Mouse (Mus musculus) thymus, adult 2 months (tissue): ENCODE results near the gene Fto. TPM values are rescaled to one million over a fixed set of nuclear protein-coding genes. Genes with fewer than 3 reads are reported as not detected.
A peak's percentile ranks its signal among the peaks of the same experiment; 100 is the strongest.

Experiments used
- DNase-seq: peaks from one replicate; pipeline ENCODE4 v3.0.0; 2021
- H3K27ac ChIP-seq: fragments of 200-500 bp; 2 replicates; pipeline ENCODE4 v1.5.1; 2012; ENCODE audit warnings: low read length, control low read depth; ENCODE audit not compliant: control insufficient read depth, insufficient read depth
- H3K27me3 ChIP-seq: fragments of 200-500 bp; 2 replicates; pipeline ENCODE4 v1.6.1; 2012; ENCODE audit warnings: mild to moderate bottlenecking, low read length, moderate library complexity, mixed read lengths; ENCODE audit not compliant: control insufficient read depth, insufficient read depth
- H3K36me3 ChIP-seq: fragments of 200-500 bp; 2 replicates; pipeline ENCODE4 v1.6.1; 2012; ENCODE audit warnings: mild to moderate bottlenecking, low read length, moderate library complexity; ENCODE audit not compliant: control insufficient read depth, insufficient read depth
- H3K4me1 ChIP-seq: fragments of 200-500 bp; replicated peaks from 2 replicates; pipeline ENCODE4 v1.6.1; 2012; ENCODE audit warnings: low read length; ENCODE audit not compliant: control insufficient read depth, insufficient read depth
- H3K4me3 ChIP-seq: fragments of 200-500 bp; 2 replicates; pipeline ENCODE4 v1.5.1; 2012; ENCODE audit warnings: mild to moderate bottlenecking, low read length, control low read depth, moderate library complexity; ENCODE audit not compliant: control insufficient read depth, insufficient read depth
- CTCF ChIP-seq: fragments of 200-500 bp; IDR thresholded peaks from 2 replicates; pipeline ENCODE4 v1.5.1; 2012; ENCODE audit warnings: mild to moderate bottlenecking, control low read depth, low read length, moderate library complexity, borderline replicate concordance; ENCODE audit not compliant: control insufficient read depth, poor library complexity, insufficient read depth; ENCODE audit errors: extremely low read depth
- POLR2A ChIP-seq: fragments of 200-500 bp; IDR thresholded peaks from 2 replicates; pipeline ENCODE4 v1.6.1; 2012; ENCODE audit warnings: mild to moderate bottlenecking, low read length, control low read depth, moderate library complexity; ENCODE audit not compliant: control insufficient read depth, poor library complexity, insufficient read depth; ENCODE audit errors: extremely low read depth
- WGBS: fragments of 180-500 bp; shearing (Covaris S2); methylation state at CpG from one replicate; pipeline ENCODE4 v1.1.7; 2018; 5-methylcytosine and 5-hydroxymethylcytosine counted together
- polyA plus RNA-seq: library from polyadenylated mRNA; depleted of rRNA; stranded (reverse); fragments of >200 nt; gene quantifications from 2 replicates; pipeline ENCODE4 v1.2.3, GENCODE M21; 2012

The Fto gene
- polyA plus RNA-seq, 1 experiment, result 29.9 TPM

DNA sequence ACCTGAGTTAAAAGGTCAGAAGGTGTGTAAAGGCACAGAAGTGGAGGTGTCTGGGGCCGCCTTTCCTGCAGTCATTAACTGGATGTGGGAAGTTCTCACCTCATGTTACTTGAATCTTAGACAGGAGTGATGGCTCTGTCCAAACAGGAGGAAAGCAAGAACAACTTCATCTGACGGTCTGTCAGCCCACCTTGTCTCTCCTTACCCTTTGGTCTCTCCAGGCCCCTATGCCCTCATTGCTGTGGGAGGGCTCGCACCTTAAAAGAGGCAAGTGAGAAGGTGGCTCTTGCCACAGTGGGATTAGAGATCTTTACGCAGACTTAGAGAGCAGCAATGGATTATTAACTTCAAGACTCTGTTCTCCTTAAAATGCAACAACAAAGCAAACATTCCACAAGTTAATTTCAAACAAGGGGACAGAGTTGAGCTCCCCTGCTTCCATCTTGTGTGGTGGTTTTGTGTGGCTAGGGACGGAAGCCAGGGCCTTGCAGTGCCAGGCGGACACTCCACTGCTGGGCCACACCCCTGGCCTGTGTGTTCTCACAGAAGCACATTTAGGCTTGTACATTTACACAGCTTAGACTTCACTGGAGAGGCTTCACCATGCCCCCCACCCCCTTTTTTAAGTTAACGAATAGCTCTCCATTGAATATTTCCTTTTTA, 135.5 kb downstream of the Fto start:
- Histone ChIP-seq H3K4me1 (no peaks in the 10 kb centered on the region), H3K27me3 (no peaks in the 10 kb centered on the region), H3K27ac (no peak overlapping the region), H3K4me3 (no peak overlapping the region), H3K36me3 (0 out of 2 replicates have a peak, but pooled peaks cover 4% of the 10 kb centered on the region)
- no peak for DNase-seq
- WGBS, result 97% methylated on average over 7 of the region's 7 CpGs
- TF ChIP-seq POLR2A (no peak), CTCF (no peak)

DNA sequence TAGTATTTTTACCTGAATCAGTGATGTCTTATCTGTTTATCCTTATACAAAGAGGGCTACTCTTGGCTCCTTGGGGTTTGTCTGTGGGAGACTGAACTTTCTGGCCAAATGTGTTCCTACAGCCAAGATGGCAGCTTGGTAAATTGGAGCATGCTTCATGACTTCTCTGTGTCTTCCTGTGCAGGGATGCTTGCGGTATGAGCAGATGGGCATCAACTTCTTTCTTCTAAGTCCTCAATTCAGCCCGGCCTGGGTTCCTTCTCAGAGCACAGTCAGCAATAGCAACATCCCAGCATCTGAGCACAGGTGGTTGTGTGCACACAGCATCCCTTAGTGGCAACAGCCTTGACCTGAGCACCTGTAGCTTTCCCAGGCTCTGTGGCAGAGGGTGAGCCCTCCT, 141.6 kb downstream of the Fto start:
- H3K27ac ChIP-seq, result no peak overlapping the region
- no peaks in the 10 kb centered on the region for H3K27me3 ChIP-seq
- H3K4me3 ChIP-seq, result no peak overlapping the region
- H3K4me1 ChIP-seq, result no peaks in the 10 kb centered on the region
- no peak for DNase-seq
- TF ChIP-seq CTCF (no peak), POLR2A (no peak)
- WGBS, result 97% methylated on average over 2 of the region's 2 CpGs
- no peaks in the 10 kb centered on the region for H3K36me3 ChIP-seq

DNA sequence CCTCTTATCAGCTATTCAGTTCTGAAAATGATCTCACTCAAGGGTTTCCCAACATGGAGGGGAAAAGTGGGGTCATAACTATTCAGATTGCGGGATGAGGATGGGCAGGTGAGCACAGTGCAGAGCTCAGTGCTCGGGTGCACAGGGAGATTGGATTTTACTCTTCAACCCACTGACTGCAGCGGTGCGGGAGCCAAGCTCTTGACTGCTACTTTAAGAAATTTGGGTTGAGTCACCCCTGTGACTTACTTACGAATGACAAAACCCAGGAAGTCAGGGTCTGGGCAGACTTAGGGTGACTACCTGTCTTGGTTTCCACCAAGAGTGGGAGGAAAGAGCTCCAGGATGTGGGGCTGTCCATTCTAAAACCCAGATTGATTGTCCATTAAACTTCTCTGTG, 142.3 kb downstream of the Fto start:
- no peak overlapping the region for H3K4me3 ChIP-seq
- no peaks in the 10 kb centered on the region for H3K27me3 ChIP-seq
- no peaks in the 10 kb centered on the region for H3K4me1 ChIP-seq
- H3K27ac ChIP-seq, result no peak overlapping the region
- 96% methylated on average over 5 of the region's 5 CpGs for WGBS
- no peak for DNase-seq
- H3K36me3 ChIP-seq, result no peaks in the 10 kb centered on the region
- TF ChIP-seq CTCF (no peak), POLR2A (no peak)

DNA sequence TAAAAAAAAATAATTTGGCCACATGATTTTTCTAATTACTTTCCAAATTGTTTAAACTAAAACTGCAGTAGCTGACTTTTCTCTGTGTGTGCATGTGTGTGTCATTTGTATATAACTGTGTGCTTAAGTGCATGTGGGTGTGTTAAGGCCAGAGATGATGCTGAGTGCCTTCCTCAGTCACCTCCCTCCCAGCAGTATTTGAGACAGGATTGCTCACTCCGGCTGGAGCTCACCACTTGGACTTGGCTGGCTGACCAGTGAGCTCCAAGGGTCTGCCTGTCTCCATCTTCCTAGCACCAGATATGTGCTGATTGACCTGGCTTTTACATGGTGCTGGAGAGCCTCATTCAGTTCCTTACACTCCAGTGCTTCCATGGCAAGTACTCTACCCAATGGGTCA, 144.7 kb downstream of the Fto start:
- Histone ChIP-seq H3K4me1 (no peaks in the 10 kb centered on the region), H3K27me3 (no peaks in the 10 kb centered on the region), H3K4me3 (no peak overlapping the region), H3K36me3 (no peaks in the 10 kb centered on the region), H3K27ac (no peak overlapping the region)
- WGBS, result 100% methylated on average over 1 of the region's 1 CpGs
- no peak for DNase-seq
- no peak for TF ChIP-seq CTCF
- no peak for TF ChIP-seq POLR2A

DNA sequence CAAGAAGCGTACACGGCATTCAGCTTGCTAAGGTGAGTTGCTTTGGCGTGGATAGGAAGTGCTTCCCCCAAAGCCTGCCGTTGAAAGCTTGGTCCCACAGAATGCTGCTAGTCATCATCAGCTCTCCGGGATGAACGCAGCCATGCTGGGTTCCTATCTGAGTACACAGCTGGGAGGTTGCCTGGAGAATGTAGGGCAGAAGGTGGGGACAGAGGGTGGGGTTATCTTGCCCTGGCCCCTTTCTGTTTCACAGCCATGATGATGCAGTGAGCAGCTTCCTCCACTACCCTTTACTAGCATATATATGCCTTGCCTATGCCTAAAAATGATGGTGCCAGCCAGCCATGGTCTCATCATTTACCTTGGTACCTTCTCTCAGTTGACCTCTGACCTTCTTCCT, 147.6 kb downstream of the Fto start:
- 93% methylated on average over 6 of the region's 6 CpGs for WGBS
- DNase-seq, result peak; percentile 6
- H3K27ac ChIP-seq, result no peak overlapping the region
- no peak overlapping the region for H3K4me3 ChIP-seq
- H3K36me3 ChIP-seq, result no peaks in the 10 kb centered on the region
- H3K27me3 ChIP-seq, result no peaks in the 10 kb centered on the region
- no peak for TF ChIP-seq CTCF
- no peak for TF ChIP-seq POLR2A
- H3K4me1 ChIP-seq, result no peaks in the 10 kb centered on the region

DNA sequence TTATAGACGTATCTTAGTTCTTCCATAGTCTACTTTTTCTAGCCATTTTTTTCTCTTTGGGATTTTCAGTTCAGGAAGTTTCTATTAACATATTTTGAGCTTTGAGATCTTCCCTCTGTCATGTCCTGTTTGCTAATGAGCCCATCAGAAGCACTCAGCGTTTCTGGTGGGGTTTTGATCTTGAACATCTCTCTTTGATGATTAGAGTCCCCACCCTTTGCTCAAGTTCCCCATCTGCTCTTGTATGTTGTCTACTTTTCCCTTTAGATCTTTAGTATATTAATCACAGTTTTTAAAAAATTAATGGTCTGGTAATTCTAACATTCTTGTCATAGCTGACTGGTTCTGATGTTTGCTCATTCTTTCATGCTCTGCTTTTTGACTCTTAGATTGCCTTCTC, 150.4 kb downstream of the Fto start:
- Histone ChIP-seq H3K27me3 (no peaks in the 10 kb centered on the region), H3K27ac (no peak overlapping the region), H3K36me3 (no peaks in the 10 kb centered on the region), H3K4me1 (no peaks in the 10 kb centered on the region), H3K4me3 (no peak overlapping the region)
- no peak for DNase-seq
- TF ChIP-seq POLR2A, result no peak
- TF ChIP-seq CTCF, result no peak
- 77% methylated on average over 2 of the region's 2 CpGs for whole genome bisulfite sequencing

DNA sequence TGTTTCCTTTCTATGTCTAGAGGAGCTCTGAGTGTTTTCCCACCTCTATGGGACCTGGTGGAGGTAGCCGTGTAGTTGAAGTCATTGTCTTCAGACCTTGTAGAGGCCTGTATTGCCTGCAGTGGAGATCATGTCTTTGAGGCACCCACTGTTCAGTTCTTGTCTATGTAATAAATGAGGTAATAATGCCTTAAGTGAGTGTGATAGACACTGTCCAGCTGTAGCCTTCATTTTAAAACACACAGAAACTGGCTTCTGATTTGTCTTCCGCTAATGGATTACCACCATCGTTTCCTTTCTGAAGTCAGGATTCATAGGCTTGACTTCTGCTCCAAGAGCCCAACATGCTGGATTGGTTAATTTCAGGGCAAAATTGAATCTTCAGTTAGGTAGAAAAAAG, 154.1 kb downstream of the Fto start:
- DNase-seq, result no peak
- Histone ChIP-seq H3K4me3 (no peak overlapping the region), H3K27ac (no peak overlapping the region), H3K4me1 (no peaks in the 10 kb centered on the region), H3K27me3 (no peaks in the 10 kb centered on the region), H3K36me3 (no peaks in the 10 kb centered on the region)
- TF ChIP-seq CTCF, result no peak
- TF ChIP-seq POLR2A, result no peak
- 96% methylated on average over 3 of the region's 3 CpGs for WGBS
